Mouse (Mus musculus): ENCODE measurements around the gene Nceh1.

- TF ChIP-seq CTCF (IDR thresholded peaks at IDR 0.05): no peak
- TF ChIP-seq EP300 (IDR thresholded peaks at IDR 0.05): no peak
These were observed 134.7 kb downstream of the Nceh1 start for GRCm38 (mm10) chr3:27317288-27318024.
